Mouse (Mus musculus): Measurements from ENCODE around the gene Ctbs. TPM values are rescaled to one million over a fixed set of nuclear protein-coding genes. Genes with fewer than 3 reads are reported as not detected.

The Ctbs gene
- polyA plus RNA-seq (2012; rRNA removed), result 5.1 and 6.0 TPM in 2 replicates

DNA sequence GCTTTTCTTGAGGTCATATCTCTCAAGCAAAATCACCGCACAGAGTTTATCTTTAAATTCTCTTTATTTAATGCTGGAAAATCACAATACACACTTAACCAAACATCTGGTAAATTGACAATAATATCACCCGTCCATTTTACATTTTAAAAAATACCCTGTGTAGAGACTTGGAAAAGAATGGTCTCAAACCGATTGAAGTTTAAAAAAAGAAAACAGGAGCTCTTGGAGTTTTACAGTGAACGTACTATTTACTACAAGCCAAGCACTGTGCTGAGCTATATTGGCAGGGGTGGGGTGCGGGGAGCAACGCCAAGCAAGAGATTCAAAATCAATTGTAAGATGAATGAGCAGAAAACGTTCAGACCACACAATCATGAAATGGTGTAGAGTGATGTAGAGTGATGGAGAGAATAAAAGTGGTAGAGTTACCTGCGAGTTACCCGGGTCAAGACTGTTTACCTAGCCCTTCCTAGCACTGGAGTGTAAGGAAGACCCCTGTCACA lies at the start of gene Ctbs:
Gene Ctbs (plus strand): TSS at position 51 of the 506 bp plus-strand sequence.
- no peak for DNase-seq (ENCODE audit: extremely low spot score in 1 of 2, low spot score in 1 of 2)

DNA sequence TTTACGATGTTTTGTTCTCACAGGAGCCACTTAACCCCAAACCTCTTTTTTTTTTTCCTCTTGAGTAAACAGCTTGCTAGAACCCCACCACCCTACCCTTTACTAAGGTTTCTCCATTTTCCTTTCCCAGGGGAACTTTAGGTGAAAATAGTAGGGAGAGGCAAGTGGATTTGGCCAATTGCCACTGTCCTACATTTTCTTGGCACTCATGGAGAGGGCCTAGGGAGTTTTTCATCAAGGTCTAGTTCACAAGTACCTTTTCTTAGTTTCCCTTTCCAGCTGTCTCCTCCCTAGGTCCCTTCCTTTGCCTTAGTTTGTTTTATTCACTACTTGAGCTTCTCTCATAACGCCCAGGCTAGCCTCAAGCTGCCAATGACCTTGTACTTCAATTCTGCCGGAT lies 45.8 kb upstream of the Ctbs start:
- no peak for DNase-seq (ENCODE audit: extremely low spot score in 1 of 2, low spot score in 1 of 2)

DNA sequence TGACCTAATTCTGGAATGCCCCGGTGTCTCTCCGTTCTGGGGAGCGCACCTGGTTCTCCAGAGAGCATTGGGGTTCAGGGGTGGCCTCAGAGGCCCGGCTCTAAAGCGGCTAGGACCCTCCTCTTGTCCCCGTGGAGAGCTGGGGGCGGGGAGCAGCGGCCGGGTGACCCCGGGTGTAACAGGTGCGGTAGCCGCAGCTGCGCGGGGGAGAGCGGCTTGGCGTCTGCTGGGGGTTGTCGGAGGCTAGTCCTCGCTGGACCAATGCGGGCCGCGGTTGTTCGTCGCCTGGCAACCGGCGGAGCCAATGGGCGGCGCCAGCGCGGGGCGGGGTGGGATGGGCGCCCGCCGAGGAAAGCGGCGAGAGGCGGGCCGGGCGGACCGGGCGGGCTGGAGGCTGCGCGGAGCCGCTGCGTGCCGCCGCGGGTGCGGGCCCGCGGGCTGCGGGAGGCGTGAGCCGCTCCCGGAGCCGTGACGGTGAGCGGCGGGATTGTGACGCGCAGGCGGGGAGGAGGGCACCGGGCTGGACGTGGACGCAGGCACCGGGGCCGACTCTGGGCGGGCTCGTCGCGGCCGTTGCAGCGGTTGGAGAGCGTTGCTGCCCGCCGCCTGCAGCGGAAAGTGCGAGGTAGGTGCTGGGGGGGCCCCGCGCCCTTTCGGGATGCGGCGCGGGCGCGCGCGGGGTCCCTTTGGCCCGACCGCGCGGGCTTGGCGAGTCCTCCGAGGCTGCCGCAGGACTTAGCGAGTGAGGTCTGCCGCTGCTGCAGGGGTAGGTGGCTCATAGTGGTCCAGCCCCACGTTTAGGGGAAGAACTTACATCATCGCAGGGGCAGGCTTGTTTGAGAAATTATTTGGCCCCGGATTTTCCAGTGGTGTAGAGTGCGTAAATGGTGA lies 45.0 kb upstream of the Ctbs start, which contains the start of gene Ssx2ip:
Gene Ssx2ip (plus strand): TSS at position 332 of the 891 bp plus-strand sequence.
- peak; percentile 88 to 98 for DNase-seq (ENCODE audit: extremely low spot score in 1 of 2, low spot score in 1 of 2)

- no peak for DNase-seq (ENCODE audit: extremely low spot score in 1 of 2, low spot score in 1 of 2)
Measured at GRCm38 (mm10) chr3:146405213-146406006, 44.2 kb upstream of the Ctbs start.

DNA sequence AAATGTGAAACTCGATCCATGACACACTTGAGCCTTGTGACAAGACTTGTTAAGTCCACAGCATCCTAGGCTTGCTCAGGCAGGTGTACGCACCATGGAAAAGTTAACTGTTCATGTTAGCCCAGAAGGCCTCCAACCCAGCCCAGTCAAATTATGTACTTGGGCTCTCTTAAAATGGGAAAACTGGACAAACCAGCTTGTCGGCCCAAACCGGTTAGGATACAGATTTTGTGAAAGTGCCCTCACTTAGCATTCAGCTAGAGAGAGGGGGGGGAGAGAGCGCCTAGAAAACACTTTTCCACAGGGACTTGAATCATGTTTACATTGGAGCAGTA lies 43.6 kb upstream of the Ctbs start:
- no peak for DNase-seq (ENCODE audit: extremely low spot score in 1 of 2, low spot score in 1 of 2)

DNA sequence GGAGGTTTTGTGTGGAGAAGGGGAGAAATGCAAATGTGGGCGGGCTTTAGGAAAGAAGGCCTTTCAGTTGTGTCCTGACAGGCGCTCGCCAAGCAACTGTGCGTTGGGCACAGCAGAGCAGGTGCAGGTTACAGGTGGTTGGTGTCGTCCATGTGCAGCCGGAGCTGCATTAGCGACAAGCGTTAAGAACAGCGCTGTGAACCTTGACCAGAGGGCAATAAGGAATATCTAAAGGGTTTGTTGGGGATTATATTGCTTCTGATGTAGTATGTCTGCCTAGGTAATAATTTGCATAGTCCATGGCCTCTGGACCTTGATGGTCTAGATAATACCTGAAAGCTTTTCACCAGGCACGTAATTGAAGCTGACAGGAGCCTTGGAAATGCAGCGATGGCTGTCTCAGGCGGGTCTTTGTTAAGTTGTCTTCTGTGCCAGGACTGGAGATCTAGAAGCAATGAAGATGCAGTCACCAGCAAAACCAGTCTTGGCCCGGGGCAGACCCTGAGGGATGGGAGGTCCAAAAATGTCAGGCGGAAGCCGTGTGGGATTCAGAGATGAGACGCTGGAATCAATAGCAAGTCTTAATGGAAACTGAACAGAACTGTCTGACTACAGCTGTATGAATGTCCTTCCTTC lies 42.4 kb upstream of the Ctbs start:
- no peak for DNase-seq (ENCODE audit: extremely low spot score in 1 of 2, low spot score in 1 of 2)

- no peak for DNase-seq (ENCODE audit: extremely low spot score in 1 of 2, low spot score in 1 of 2)
Measured at GRCm38 (mm10) chr3:146410114-146410513, 39.5 kb upstream of the Ctbs start.

GRCm38 (mm10) chr3:146412008-146412407 lies 37.6 kb upstream of the Ctbs start:
- no peak for DNase-seq (ENCODE audit: extremely low spot score in 1 of 2, low spot score in 1 of 2)

DNA sequence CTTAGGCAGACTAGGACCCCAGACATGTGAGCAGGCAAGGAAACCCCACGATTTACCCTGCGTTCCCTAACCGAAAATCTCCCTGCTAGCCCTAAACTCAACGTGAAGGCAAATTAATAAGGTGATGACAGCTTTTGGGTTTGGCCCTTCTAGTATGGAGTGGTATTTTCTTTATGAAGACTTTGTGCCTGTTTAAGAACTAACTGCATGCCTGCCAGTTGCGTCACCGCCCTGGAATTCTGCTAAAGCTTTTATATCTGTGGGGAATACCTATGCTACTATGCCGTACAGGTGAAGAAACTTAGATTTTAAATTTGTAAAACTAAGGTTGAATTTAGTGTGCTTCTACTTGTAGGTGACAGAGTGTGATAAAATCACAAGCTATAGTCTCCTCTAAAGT lies 37.1 kb upstream of the Ctbs start:
- DNase-seq (ENCODE audit: extremely low spot score in 1 of 2, low spot score in 1 of 2), result no peak

DNA sequence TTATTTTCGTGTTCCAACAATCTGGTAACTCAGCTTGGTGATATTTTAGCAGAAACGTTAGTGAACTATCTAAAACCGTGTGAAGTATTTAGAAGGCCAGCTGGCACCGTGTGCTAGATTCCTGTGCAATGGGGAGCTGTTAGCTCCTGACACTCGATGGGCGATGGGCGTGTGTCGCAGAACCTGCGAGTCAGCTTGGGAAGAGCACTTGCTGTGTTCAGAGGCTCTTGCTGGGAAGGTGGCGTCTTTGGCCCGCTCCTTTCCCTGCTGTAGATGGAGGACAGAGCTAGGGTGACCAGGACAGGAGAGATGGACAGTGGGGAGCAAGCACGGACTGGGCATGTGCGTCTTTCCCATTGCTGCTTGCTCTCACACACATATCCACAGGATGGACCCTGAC lies 36.6 kb upstream of the Ctbs start:
- peak in 1 of 2 experiments; percentile 47 for DNase-seq (ENCODE audit: extremely low spot score in 1 of 2, low spot score in 1 of 2)

- no peak for DNase-seq (ENCODE audit: extremely low spot score in 1 of 2, low spot score in 1 of 2)
Measured at GRCm38 (mm10) chr3:146413992-146414391, 35.6 kb upstream of the Ctbs start.

DNA sequence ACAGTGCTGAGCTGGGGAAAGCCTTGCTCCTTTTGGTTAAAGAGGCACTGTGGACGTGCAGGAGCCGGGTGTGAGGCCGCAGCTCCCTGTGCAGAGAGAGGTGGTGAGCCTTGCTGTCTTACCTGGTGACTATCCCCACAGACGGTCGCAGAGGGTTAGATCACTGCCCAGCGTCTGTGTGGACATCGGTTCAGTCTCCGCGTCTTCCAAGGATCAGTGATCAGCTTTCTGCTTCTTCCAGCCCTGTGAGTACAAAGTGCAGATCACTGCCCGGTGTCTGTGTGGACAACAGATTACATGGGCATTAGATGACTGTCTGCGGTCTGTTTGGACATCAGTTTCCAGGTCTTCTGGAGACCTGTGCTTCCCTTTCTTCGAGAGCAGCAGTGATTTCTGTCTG lies 35.0 kb upstream of the Ctbs start:
- no peak for DNase-seq (ENCODE audit: extremely low spot score in 1 of 2, low spot score in 1 of 2)

- no peak for DNase-seq (ENCODE audit: extremely low spot score in 1 of 2, low spot score in 1 of 2)
Measured at GRCm38 (mm10) chr3:146417873-146418272, 31.7 kb upstream of the Ctbs start.

DNA sequence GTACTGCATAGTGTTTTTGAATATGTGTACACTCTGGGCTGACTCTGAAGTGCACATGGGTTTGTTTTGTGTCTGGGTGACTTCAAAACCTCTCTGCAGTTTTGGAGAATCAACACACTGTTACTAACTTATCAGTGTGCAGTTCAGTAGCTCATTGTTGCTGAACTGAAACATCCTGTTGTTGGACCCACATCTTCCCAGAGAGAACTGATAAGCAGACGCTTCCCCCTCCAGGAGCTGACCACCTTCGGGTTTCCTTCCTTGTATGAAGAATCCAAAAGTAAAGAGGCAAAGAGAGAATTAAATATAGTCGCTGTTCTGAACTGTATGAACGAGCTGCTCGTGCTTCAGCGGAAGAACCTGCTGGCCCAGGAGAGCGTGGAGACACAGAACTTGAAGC lies 30.7 kb upstream of the Ctbs start:
- DNase-seq (ENCODE audit: extremely low spot score in 1 of 2, low spot score in 1 of 2), result no peak

GRCm38 (mm10) chr3:146419534-146419933 lies 30.1 kb upstream of the Ctbs start:
- DNase-seq (ENCODE audit: extremely low spot score in 1 of 2, low spot score in 1 of 2), result no peak

DNA sequence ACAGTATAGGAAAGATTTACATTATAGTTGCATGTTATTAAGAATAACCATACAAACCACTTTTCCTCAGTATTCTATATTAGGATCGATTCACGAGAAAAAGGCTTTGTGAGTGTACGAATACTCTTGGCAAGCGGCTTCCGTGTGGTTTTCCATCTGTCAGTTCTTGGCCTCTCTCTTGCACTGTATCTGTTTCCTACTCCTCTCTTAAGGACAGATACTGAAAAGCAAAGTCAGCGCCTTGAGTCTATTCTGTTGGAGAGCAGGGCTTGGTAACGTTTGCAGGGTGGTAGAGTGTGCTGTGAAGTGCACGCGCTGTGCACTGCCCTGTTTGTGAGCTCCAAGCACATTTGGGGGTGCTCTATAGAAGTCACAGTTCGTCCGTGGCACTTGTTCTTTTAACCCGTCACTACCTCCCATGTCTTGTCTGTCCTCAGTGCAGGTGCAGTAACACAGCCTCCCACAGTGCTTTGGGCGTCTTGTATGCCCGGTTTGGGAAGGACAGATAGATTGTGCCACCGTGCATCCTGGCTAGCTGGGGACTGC lies 29.5 kb upstream of the Ctbs start:
- DNase-seq (ENCODE audit: extremely low spot score in 1 of 2, low spot score in 1 of 2), result no peak

DNA sequence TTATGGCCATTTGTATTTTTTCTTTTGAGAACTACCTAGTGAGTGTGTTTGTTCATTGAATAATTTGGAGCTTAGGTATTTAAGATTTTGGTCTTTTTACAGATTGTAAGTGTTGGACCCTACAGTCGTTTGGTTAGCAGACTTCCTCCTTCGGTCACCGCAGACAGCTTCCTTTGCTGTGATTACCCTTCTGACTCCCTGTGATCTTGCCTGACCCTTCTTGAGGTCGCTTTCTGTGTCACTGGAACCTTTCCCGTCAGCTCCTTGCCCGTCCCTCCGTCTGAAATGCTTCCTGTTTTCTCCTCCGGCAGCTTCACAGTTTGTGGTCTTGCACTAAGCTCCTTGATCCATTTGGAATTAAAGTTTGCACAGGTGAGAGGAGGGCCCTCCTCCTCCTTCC lies 27.8 kb upstream of the Ctbs start:
- no peak for DNase-seq (ENCODE audit: extremely low spot score in 1 of 2, low spot score in 1 of 2)

DNA sequence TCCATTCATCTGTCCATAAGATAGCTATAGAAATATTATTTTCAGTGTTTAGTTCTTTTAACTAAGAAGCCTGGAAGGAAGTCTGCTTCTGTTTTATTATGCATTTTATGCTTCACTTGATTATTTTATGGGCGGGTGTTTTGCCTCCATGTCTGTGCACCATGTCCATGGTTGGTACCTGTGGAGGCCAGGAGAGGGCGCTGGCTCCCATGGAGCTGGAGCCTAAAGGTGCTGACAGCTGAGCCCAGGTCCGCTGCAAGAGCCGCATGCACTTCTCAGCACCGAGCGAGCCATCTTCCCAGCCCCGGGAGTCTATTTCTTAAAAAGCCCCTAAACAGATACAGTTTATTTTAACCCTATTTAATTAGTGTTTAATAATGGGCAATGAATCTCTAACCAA lies 25.9 kb upstream of the Ctbs start:
- DNase-seq (ENCODE audit: extremely low spot score in 1 of 2, low spot score in 1 of 2), result no peak

DNA sequence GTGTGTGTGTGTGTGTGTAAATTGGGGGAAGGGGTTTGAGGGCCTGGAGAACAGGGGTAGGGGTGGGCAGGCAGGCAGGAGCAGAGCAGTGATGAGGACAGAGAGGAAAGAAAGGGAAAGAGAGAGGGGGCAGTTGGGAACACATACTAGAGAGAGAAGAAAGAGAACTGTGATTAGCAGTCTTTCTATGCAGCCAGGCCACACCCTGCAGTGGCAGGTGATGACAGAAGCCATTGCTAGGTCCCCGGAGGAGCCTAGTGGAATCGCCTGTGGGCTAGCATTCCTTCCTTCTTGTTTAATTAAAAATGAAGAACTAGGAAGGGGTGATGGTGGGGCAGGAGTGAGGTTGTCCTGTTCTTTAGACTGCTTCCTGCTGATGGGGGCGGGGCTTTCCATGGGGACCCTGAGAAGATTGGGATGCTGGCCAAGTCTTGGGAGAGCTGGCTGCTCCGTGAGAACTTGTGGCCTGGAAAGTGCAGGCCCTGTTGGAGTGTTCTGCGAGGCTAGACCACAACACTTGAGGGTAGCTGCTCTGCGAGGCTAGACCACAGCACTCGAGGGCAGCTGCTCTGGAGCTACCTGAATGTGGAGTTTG lies 25.2 kb upstream of the Ctbs start:
- DNase-seq (ENCODE audit: extremely low spot score in 1 of 2, low spot score in 1 of 2), result no peak

DNA sequence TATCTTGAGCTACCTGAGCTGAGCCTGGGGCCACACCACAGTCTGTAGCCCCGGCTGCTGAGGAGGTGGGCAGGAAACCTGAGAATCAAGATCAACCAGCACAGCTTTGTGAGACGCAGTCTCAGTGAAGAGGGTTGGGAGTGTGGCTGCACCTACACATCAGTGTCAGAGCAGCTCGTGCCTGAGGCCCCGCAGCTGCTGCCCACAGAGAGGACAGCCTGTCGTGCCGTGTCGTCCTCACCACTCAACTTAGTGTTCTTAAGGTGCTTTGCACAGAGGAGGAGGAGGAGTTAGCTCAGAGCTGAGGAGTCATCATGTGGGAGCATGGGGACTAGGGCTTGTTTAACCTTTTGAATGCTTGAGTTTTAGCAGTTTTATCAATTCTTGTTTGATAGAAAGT lies 23.7 kb upstream of the Ctbs start:
- DNase-seq (ENCODE audit: extremely low spot score in 1 of 2, low spot score in 1 of 2), result no peak
